Mouse (Mus musculus) limb, embryonic 14.5 days (tissue): ENCODE measurements around the gene Srsf10. TPM values are rescaled to one million over a fixed set of nuclear protein-coding genes. Genes with fewer than 3 reads are reported as not detected.

ENCODE experiments used
- ATAC-seq: fragments of 200-750 bp; cut with Nextera tagmentation; 2 replicates; pipeline ENCODE4 v1.8.0; 2017; ENCODE audit warnings: low read depth, moderate number of reproducible peaks, moderate TSS enrichment; ENCODE audit not compliant: low FRiP score
- DNase-seq: peaks from one replicate; pipeline ENCODE4 v3.0.0-alpha.2; 2015; ENCODE audit warnings: low spot score
- H3K27ac ChIP-seq: fragments of 300-500 bp; sonication (generic); replicated peaks from 2 replicates; pipeline ENCODE4 v1.5.1; 2014; ENCODE audit warnings: low read depth, mild to moderate bottlenecking, low read length, moderate library complexity, mixed read lengths
- H3K27me3 ChIP-seq: fragments of 300-500 bp; sonication (generic); 2 replicates; pipeline ENCODE4 v1.6.1; 2014; ENCODE audit warnings: low read length, mixed read lengths; ENCODE audit not compliant: control insufficient read depth, insufficient read depth
- H3K36me3 ChIP-seq: fragments of 300-500 bp; sonication (generic); 2 replicates; pipeline ENCODE4 v1.6.1; 2014; ENCODE audit warnings: mild to moderate bottlenecking, low read length, moderate library complexity, mixed read lengths; ENCODE audit not compliant: control insufficient read depth, insufficient read depth
- H3K4me1 ChIP-seq: fragments of 300-500 bp; sonication (generic); 2 replicates; pipeline ENCODE4 v1.6.1; 2014; ENCODE audit warnings: antibody characterized with exemption, low read length, mixed read lengths; ENCODE audit not compliant: control insufficient read depth, insufficient read depth
- H3K4me2 ChIP-seq: fragments of 300-500 bp; sonication (generic); replicated peaks from 2 replicates; pipeline ENCODE4 v1.6.1; 2014; ENCODE audit warnings: low read depth, mild to moderate bottlenecking, low read length, moderate library complexity; ENCODE audit not compliant: severe bottlenecking
- H3K4me3 ChIP-seq: fragments of 300-500 bp; sonication (generic); replicated peaks from 2 replicates; pipeline ENCODE4 v1.5.1; 2014; ENCODE audit warnings: low read length
- H3K9ac ChIP-seq: fragments of 300-500 bp; sonication (generic); 2 replicates; pipeline ENCODE4 v1.6.1; 2014; ENCODE audit warnings: mild to moderate bottlenecking, low read depth, low read length, moderate library complexity; ENCODE audit not compliant: severe bottlenecking
- H3K9me3 ChIP-seq: fragments of 300-500 bp; sonication (generic); 2 replicates; pipeline ENCODE4 v1.6.1; 2016; ENCODE audit warnings: low read length; ENCODE audit not compliant: control insufficient read depth
- POLR2A ChIP-seq: fragments of 200-500 bp; IDR thresholded peaks from 2 replicates; pipeline ENCODE4 v1.8.0; 2012; ENCODE audit warnings: inconsistent platforms, mild to moderate bottlenecking, moderate library complexity, borderline replicate concordance; ENCODE audit not compliant: insufficient read depth, insufficient read length; ENCODE audit errors: extremely low read depth
- WGBS: fragments of 180-500 bp; shearing (Covaris S2); extraction: QIAGEN DNeasy Blood & Tissue Kit; methylation state at CpG from one replicate; pipeline ENCODE4 v1.1.7; 2014; 5-methylcytosine and 5-hydroxymethylcytosine counted together
- polyA plus RNA-seq, 2 experiments: library from polyadenylated mRNA; depleted of rRNA in 1 of 2; stranded (reverse) in 1 of 2; unstranded in 1 of 2; fragments of >200 nt; fragmentation: Nextera tagmentation in 1 of 2; extraction: Ambion mirVana in 1 of 2; gene quantifications; 2 replicates each; pipeline versions ENCODE4 v1.2.1 to v1.2.3; 2012 to 2014

Gene Srsf10
- polyA plus RNA-seq, 2 experiments = 145 to 258 TPM

GRCm38 (mm10) chr4:135879021-135879420 is 23.5 kb downstream of the Srsf10 start:
- DNase-seq (no peak), ATAC-seq (no peak)
- H3K36me3 ChIP-seq = no peaks in the 10 kb centered on the region
- no peak overlapping the region for H3K9ac ChIP-seq
- H3K4me1 ChIP-seq = peaks cover 27% of the 10 kb centered on the region
- 73% methylated on average over 6 of the region's 6 CpGs for WGBS
- no peak for TF ChIP-seq POLR2A
- no peak overlapping the region for H3K4me3 ChIP-seq
- no peak overlapping the region for H3K27ac ChIP-seq
- no peaks in the 10 kb centered on the region for H3K9me3 ChIP-seq
- no peaks in the 10 kb centered on the region for H3K27me3 ChIP-seq
- H3K4me2 ChIP-seq = no peak overlapping the region

DNA sequence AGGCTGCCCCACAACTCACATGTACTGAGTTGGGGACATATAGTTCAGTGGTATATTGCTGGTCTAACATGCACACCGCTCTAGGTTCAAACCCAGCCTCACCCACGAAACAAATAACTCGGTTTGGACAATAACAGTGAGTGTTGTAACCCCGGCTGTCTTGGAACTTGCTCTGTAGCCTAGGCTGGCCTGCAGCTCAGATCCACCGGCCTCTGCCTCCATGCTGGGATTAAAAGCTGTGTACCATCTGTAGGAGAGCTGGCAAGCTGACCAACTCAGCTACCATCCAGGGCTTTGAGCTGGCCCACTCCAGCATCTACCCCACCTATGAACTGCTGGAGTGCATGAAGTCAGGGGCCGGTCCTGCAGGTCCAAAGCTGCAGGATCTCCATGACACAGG is 24.5 kb downstream of the Srsf10 start:
- Histone ChIP-seq H3K4me1 (peaks cover 19% of the 10 kb centered on the region), H3K9ac (no peak overlapping the region), H3K9me3 (no peaks in the 10 kb centered on the region), H3K4me3 (no peak overlapping the region), H3K27me3 (no peaks in the 10 kb centered on the region), H3K4me2 (no peak overlapping the region), H3K36me3 (no peaks in the 10 kb centered on the region), H3K27ac (no peak overlapping the region)
- DNase-seq (no peak), ATAC-seq (no peak)
- 90% methylated on average over 6 of the region's 6 CpGs for WGBS
- no peak for TF ChIP-seq POLR2A

DNA sequence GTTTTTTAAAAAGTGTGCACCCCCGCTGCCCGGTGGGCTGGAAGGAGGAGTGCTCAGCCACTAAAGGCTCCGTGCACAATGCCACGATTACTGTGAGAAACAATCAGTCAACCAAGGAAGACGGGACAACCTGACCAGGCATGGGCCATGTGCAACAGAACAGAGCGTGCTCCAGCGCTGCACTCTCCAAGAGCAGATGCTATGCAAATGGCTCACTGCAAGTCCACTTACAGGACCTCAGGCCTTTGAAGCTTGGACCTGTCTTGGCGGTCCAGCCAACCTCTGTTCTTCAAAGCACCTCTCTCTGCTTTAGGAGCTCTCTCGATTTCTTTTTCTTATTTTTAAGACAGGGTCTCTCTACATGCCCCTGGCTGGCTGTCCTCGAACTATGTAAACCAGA is 25.0 kb downstream of the Srsf10 start:
- 90% methylated on average over 10 of the region's 10 CpGs for WGBS

DNA sequence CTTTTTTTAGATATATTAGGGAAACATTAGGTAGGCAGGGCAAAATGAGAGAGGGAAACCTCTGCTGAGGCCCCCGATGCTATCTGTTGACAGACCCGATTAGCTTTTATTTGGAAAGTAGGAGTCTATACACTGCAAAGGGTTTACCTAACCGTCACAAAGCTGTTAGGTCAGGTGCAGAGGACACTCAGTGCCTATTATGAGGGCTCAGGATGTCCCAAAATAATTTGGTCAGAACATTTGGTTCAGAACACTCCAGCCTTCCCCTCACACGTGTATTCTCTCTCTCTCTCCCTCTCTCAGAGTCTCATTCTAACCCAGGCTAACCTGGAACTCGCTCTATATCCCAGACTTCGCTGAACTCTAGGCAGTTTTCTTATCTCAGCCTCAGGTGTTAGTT is 26.5 kb downstream of the Srsf10 start:
- no peak for ATAC-seq
- no peaks in the 10 kb centered on the region for H3K36me3 ChIP-seq
- H3K9ac ChIP-seq = no peak overlapping the region
- 79% methylated on average over 6 of the region's 6 CpGs for WGBS
- peaks cover 3% of the 10 kb centered on the region for H3K4me1 ChIP-seq
- no peak overlapping the region for H3K27ac ChIP-seq
- H3K4me3 ChIP-seq = no peak overlapping the region
- TF ChIP-seq POLR2A = no peak
- DNase-seq = no peak
- H3K9me3 ChIP-seq = no peaks in the 10 kb centered on the region
- H3K4me2 ChIP-seq = no peak overlapping the region
- no peaks in the 10 kb centered on the region for H3K27me3 ChIP-seq

More for the DNA sequence above, 25.0 kb downstream of the Srsf10 start:
- Histone ChIP-seq H3K27me3 (no peaks in the 10 kb centered on the region), H3K4me3 (no peak overlapping the region), H3K9ac (no peak overlapping the region), H3K4me2 (no peak overlapping the region), H3K27ac (no peak overlapping the region), H3K9me3 (no peaks in the 10 kb centered on the region), H3K36me3 (no peaks in the 10 kb centered on the region), H3K4me1 (peaks cover 17% of the 10 kb centered on the region)
- ATAC-seq (no peak), DNase-seq (no peak)
- TF ChIP-seq POLR2A = no peak

DNA sequence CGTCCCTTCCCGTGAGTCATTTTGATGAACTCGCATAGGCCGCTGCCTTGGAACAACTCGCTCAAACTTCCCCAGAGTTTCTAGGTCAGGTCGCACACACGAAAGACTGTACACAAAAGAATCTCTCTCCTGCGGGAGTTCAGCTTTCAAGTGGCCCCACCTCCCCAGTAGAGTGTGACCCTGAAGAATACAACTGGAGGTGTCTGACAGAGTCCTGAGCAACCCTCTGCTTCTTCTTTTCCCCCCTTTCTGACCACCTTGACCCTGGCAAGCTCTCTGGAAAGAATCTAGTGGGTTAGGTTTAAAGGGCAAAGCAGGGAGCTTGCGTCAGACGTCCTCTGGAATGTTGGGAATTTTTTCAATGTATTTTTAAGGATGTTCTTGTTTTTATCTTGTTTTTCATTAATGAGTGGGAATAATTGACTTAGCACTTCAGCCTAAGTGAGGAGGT is 27.9 kb downstream of the Srsf10 start:
- ATAC-seq = no peak
- no peaks in the 10 kb centered on the region for H3K9me3 ChIP-seq
- 0 out of 2 replicates have a peak, but pooled peaks cover 2% of the 10 kb centered on the region for H3K4me1 ChIP-seq
- WGBS = 51% methylated on average over 10 of the region's 10 CpGs
- no peak overlapping the region for H3K4me3 ChIP-seq
- no peaks in the 10 kb centered on the region for H3K27me3 ChIP-seq
- H3K4me2 ChIP-seq = no peak overlapping the region
- no peak overlapping the region for H3K9ac ChIP-seq
- H3K36me3 ChIP-seq = no peaks in the 10 kb centered on the region
- no peak for DNase-seq
- no peak for TF ChIP-seq POLR2A
- no peak overlapping the region for H3K27ac ChIP-seq
